Mouse (Mus musculus): ENCODE measurements around the gene Ddx39b.

The Ddx39b gene

DNA sequence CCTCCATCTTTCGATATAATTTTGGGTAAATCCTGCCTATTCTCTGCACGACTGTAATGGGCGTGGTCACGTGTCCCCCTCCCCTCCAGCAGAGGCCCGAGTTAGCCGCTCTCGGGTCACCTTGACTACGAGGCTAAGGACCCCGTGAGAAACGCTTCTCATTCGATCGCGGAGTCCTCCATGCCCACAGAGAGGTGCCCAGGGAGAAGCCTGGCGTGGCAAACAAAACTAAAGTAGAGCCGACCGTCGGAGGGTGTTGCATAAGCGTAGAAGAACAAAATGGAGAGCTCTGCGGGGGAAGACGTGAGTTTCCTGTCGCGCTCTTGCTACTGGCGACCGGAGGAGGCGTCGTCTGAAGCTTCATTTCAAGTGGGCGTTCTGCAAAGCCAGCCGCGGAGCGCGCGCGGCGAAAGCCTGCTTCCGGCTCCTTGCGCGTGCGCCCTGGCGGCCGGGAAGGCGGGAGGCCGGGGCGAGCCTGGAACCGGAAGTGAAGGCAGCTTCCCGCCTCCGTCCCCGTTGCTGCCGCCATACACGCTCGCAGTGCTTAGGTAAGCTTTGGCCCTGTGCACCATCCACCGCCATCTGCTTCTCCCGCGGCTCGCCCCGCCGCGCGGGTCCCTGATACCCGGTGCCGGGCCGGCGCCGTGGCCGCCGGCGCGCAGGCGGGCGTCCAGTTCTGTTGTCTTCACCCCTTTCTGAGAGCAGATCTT lies at the start of gene Ddx39b:
Gene Ddx39b (plus strand): TSS at position 442 of the 710 bp plus-strand sequence.
- peak; percentile 95 for DNase-seq (ENCODE audit: low spot score)

GRCm38 (mm10) chr17:35192924-35193323 lies 48.6 kb upstream of the Ddx39b start:
- no peak for DNase-seq (ENCODE audit: low spot score)

DNA sequence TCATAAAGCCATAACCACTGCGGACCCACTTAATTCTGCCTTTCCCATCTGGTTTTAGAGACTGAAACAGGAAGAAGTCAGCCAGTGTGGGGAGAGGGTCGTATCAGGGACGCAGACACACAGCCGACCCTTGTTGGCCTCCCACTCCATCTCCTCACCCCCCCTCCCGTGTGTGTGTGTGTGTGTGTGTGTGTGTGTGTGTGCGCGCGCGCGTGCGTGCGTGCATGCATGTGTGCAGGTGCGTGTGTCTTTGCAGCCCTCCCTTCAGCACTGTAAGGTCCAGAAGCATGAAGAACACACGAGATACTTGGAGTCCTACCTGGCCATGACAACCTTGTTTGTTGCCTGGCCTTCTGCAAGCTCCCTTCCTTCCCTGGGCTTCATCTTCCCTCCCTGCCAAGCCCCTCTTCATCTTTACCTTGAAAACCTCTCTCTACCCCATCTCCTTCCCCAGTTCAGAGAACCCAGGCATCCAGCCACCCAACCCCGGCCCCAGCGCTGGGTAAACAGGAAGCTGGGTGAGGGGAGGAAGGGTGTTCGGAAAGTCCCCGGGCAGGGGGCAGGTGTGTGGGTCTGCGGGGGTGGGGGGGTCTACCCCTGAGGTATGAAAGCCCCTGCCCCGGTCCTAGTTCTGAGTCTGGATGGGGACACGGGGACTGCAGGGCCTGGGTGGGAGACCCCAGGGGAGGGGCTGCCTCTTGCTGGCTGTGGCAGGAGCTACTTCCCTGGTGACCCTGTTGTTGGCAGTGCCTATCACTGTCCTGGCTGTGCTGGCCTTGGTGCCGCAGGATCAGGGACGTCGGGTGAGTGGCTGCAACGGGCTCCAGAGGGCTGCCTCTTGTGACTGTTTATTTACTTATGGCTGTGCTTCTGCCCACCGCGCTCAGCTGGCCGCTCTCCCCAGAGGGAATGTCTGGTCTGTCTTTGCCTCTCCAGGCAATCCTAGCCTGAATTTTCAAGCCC lies 47.4 kb upstream of the Ddx39b start, which contains the start of gene Ltb:
Gene Ltb (plus strand): TSS at position 559 of the 963 bp plus-strand sequence.
- no peak for DNase-seq (ENCODE audit: low spot score)

- DNase-seq (ENCODE audit: low spot score) = no peak
These were observed 46.5 kb upstream of the Ddx39b start for GRCm38 (mm10) chr17:35194844-35195630.

DNA sequence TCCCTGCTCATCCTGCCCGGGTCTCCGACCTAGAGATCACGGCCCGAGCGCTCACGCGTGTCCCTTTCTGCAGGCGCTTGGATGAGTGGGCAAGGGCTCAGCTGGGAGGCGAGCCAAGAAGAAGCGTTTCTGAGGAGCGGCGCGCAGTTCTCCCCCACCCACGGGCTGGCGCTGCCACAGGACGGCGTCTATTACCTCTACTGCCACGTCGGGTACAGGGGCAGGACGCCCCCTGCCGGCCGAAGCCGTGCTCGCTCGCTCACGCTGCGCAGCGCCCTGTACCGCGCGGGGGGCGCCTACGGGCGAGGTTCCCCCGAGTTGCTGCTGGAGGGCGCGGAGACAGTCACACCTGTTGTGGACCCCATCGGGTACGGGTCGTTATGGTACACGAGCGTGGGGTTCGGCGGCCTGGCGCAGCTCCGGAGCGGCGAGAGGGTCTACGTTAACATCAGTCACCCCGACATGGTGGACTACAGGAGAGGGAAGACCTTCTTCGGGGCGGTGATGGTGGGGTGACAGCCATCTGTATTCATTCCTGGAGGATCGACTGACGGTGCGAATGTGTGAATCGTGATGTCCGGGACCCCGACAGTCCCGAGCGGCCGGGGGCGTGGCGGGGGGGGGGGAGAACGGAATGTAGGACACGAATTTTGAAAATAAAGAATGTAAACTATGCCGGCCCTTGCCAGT lies 45.8 kb upstream of the Ddx39b start:
- peak; percentile 93 for DNase-seq (ENCODE audit: low spot score)

GRCm38 (mm10) chr17:35196321-35196641 lies 45.3 kb upstream of the Ddx39b start:
- DNase-seq (ENCODE audit: low spot score) = no peak

DNA sequence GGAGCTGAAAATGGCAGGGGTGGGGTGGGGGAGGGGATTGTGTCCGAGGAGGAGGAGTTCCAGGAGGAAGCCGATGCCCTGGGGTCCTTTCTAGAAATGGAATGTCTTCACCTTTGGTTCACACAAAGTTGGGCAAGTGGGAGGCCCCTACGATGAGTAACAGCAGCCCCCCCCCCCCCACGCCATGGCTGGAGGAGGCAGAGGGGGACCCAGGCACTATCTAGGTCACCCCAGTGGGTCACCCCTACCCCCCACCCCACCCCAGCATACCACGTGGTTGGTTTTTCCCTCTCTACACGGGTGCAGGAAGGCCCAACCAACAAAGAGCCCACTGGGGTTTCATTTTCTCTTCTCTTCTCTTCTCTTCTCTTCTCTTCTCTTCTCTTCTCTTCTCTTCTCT lies 44.4 kb upstream of the Ddx39b start:
- DNase-seq (ENCODE audit: low spot score) = no peak

GRCm38 (mm10) chr17:35198029-35198428 lies 43.5 kb upstream of the Ddx39b start:
- DNase-seq (ENCODE audit: low spot score) = no peak

DNA sequence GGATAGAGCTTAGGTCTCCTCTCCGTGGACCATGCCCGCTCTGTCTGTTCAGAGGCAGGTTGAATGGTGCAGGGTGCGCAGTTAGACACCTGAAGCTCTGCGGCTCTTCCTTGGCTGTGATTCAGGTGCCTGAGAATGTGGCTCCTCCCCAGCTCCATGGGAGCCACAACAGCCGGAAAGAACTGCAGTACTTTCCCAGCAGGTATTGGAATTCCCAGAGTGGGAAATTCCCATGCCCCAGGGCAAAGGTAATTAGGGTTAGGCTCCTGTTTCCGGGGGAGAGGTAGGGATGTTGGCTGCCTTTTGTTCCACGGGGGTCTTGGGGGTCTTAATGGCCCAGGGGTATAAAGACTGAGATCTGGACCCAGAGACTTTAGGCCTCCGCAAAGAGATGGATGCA lies 42.6 kb upstream of the Ddx39b start:
- peak; percentile 39 for DNase-seq (ENCODE audit: low spot score)

DNA sequence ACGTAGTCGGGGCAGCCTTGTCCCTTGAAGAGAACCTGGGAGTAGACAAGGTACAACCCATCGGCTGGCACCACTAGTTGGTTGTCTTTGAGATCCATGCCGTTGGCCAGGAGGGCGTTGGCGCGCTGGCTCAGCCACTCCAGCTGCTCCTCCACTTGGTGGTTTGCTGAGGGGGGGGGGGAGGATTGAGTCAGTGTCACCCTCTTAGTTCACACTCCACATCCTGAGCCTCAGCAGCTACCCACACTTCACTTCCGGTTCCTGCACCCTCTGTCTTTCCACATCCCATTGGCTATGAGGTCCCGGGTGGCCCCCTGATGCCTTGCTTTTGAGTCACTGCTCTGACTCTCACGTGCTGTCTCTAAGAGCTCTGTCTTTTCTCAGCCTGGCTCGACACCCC lies 41.1 kb upstream of the Ddx39b start:
- peak; percentile 35 for DNase-seq (ENCODE audit: low spot score)

- DNase-seq (ENCODE audit: low spot score) = no peak
These were observed 40.4 kb upstream of the Ddx39b start for GRCm38 (mm10) chr17:35201128-35201527.

DNA sequence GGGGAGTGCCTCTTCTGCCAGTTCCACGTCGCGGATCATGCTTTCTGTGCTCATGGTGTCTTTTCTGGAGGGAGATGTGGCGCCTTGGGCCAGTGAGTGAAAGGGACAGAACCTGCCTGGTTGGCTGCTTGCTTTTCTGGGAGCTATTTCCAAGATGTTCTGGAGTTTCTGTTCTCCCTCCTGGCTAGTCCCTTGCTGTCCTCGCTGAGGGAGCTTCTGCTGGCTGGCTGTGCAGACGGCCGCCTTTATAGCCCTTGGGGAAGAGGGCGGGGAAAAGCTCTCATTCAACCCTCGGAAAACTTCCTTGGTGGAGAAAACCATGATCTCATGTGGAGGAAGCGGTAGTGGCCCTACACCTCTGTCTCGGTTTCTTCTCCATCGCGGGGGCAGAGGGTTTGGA lies 39.8 kb upstream of the Ddx39b start, which contains the start of gene Tnf:
Gene Tnf (minus strand): TSS at position 221 of the 400 bp plus-strand sequence.
- DNase-seq (ENCODE audit: low spot score) = peak; percentile 67

- DNase-seq (ENCODE audit: low spot score) = no peak
These were observed 39.1 kb upstream of the Ddx39b start for GRCm38 (mm10) chr17:35202442-35202841.

- DNase-seq (ENCODE audit: low spot score) = no peak
These were observed 36.8 kb upstream of the Ddx39b start, which contains the start of gene Lta for GRCm38 (mm10) chr17:35204494-35205379. Gene Lta (minus strand): TSS chr17:35205351.

- DNase-seq (ENCODE audit: low spot score) = no peak
These were observed 36.2 kb upstream of the Ddx39b start for GRCm38 (mm10) chr17:35205380-35205769.

DNA sequence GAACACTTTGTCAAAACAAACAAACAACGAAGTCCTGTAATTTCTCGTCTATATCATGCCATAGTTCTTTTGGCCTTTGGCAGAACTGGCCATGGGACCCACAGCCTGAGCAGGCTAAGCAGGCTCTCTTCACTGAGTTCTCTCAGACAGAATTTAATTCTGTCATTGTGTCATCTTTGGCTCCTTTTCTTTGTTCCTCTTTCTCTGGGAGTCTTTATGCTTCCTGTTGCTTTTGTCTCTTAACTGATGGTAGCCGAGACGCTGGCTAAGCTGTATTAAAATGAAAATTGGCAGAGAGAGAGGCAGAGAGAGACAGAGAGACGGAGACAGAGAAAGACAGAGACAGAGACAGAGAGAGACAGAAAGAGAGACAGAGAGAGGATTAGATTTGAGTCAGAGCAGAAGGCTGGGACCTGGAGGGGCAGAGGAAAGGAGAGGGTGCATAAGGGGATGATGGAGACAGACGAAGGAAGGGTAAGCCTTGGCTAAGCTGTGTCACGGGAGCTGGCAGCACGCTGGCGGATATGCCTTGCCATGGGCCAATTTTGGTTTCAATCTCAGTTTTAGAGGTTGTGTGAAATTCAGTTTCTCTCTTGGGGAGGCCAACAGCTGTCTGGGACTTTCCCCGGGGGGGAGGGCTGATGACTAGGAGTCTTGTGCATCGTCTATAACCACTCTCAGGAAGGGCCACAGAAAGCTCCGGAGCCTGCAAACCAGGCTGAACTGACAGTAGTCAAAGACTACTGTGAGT lies 31.6 kb upstream of the Ddx39b start:
- no peak for DNase-seq (ENCODE audit: low spot score)

DNA sequence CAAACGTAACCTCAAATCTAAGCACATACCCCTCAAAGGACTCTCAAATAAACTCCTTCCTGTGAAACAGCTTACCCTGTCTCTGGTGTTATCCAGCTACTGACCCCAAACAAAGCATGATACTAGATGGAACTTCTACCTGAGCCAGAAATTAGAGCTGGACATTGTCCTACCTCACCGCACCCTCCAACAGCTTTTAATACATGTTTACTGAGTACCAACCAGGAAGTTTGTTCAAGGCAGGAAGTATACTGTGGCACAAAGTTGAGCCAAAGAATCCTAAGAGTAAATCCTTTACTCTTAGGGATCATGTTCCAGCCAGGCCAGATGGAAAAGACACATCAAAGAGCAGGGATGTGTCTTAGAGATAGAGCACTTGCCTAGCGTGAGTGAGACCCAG lies 31.0 kb upstream of the Ddx39b start:
- DNase-seq (ENCODE audit: low spot score) = no peak

DNA sequence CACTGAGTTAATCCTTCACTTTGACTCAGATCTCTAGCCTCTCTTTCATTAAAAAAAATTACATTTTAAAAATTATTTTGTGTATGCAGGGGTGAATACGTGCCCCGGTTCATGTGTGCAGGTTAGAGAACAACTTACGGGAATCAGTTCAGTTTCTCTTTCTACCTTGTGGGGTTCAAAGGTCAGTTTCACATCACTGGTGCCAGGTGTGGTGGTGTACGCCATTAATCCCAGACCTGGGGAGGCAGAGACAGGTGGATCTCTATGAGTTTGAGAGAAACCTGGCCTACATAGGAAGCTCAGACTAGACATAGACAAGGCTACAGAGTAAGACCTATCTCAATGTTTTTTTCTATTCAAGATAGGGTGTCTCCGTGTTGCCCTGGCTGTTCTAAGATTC lies 28.5 kb upstream of the Ddx39b start:
- no peak for DNase-seq (ENCODE audit: low spot score)

GRCm38 (mm10) chr17:35218516-35219193 lies 22.9 kb upstream of the Ddx39b start:
- no peak for DNase-seq (ENCODE audit: low spot score)
